Mouse (Mus musculus) cerebellum, postnatal 4 days (tissue): ENCODE data around the gene Scamp1.
A peak's percentile ranks its signal among the peaks of the same experiment; 100 is the strongest.
"Not testable (repeated sequence)": the region's sequence is repeated elsewhere in the genome, so short reads cannot be mapped to it uniquely, and the experiment has no call there.

ENCODE experiments used
- DNase-seq, 2 experiments: peaks; one replicate each; pipeline ENCODE4 v3.0.0; 2022; ENCODE audit warnings: low spot score in 2 of 2, mixed read lengths in 1 of 2

Gene Scamp1

GRCm38 (mm10) chr13:94285281-94285871 is at the start of gene Scamp1:
Gene Scamp1, minus strand, starts transcription at chr13:94285857.
- DNase-seq: peak; percentile 80 to 90

GRCm38 (mm10) chr13:94330392-94330979 is 44.8 kb upstream of the Scamp1 start:
- no peak for DNase-seq

GRCm38 (mm10) chr13:94329005-94329404 is 43.3 kb upstream of the Scamp1 start:
- DNase-seq: not testable (repeated sequence)

GRCm38 (mm10) chr13:94328063-94328462 is 42.4 kb upstream of the Scamp1 start:
- no peak for DNase-seq

- DNase-seq: no peak
Observed at GRCm38 (mm10) chr13:94322475-94322874, 36.8 kb upstream of the Scamp1 start.

- no peak for DNase-seq
Observed at GRCm38 (mm10) chr13:94321094-94321792, 35.6 kb upstream of the Scamp1 start.

GRCm38 (mm10) chr13:94316975-94317511 is 31.4 kb upstream of the Scamp1 start:
- DNase-seq: no peak

GRCm38 (mm10) chr13:94312812-94313211 is 27.2 kb upstream of the Scamp1 start:
- not testable (repeated sequence) for DNase-seq

- no peak for DNase-seq
Observed at GRCm38 (mm10) chr13:94308279-94308678, 22.6 kb upstream of the Scamp1 start.

- DNase-seq: no peak
Observed at GRCm38 (mm10) chr13:94307531-94307930, 21.9 kb upstream of the Scamp1 start.

- DNase-seq: no peak
Observed at GRCm38 (mm10) chr13:94306968-94307289, 21.3 kb upstream of the Scamp1 start.

GRCm38 (mm10) chr13:94306277-94306967 is 20.8 kb upstream of the Scamp1 start:
- peak in 1 of 2 experiments; percentile 31 for DNase-seq

GRCm38 (mm10) chr13:94300946-94301538 is 15.4 kb upstream of the Scamp1 start:
- DNase-seq: no peak

- no peak for DNase-seq
Observed at GRCm38 (mm10) chr13:94300232-94300631, 14.6 kb upstream of the Scamp1 start.

GRCm38 (mm10) chr13:94298401-94298800 is 12.7 kb upstream of the Scamp1 start:
- DNase-seq: no peak

GRCm38 (mm10) chr13:94296371-94296770 is 10.7 kb upstream of the Scamp1 start:
- DNase-seq: no peak

GRCm38 (mm10) chr13:94295922-94296321 is 10.3 kb upstream of the Scamp1 start:
- DNase-seq: no peak

- DNase-seq: no peak
Observed at GRCm38 (mm10) chr13:94294886-94295285, 9.2 kb upstream of the Scamp1 start.

GRCm38 (mm10) chr13:94293911-94294310 is 8.3 kb upstream of the Scamp1 start:
- no peak for DNase-seq

GRCm38 (mm10) chr13:94286195-94286594 is 538 bp upstream of the Scamp1 start:
- no peak for DNase-seq

GRCm38 (mm10) chr13:94284543-94285269 is 951 bp downstream of the Scamp1 start:
- peak in 1 of 2 experiments; percentile 25 for DNase-seq
